Mouse (Mus musculus): Measurements from ENCODE around the gene Rnf208. TPM values are rescaled to one million over a fixed set of nuclear protein-coding genes. Genes with fewer than 3 reads are reported as not detected.

Rnf208 gene
- total RNA-seq, 2 experiments from 2014 or later: 1.3 TPM

DNA sequence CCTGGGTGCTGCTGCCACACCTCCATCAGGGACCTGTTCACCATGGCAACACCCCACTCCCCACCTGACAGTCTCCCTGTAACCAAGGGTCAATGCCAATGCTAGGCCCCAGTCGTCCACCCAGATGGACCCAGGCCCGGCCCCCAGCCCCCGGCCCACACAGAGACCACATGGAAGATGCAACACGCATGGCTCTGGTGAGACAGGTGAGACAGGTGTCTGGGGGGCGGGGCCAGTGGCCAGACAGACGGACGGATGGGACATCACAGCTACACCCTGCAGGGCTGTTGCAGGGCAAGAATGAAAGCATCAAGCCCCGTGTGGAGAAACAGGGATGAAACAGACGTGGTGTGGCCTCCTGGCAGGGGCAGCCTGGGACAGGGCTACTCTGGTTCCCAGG lies 51.7 kb downstream of the Rnf208 start:
- intact Hi-C loops (cut with DNase I): loop anchor here (2.0 kb wide), 1 partner anchor 65 kb away; no protein-coding TSS in a partner anchor
- DNase-seq: no peak

Other genes with a start within 250 kb of the Rnf208 start
- 10 to 100 TPM; 37.5 to 39.1 TPM for gene Nsmf, start 187.9 kb upstream of the Rnf208 start, total RNA-seq (2021)
- gene Entpd8, start 162.0 kb upstream of the Rnf208 start, total RNA-seq (2021): not detected
- not detected for gene Noxa1, start 147.1 kb upstream of the Rnf208 start, total RNA-seq (2021)
- 10 to 100 TPM; 23.9 to 25.1 TPM for gene Nrarp, start 61.5 kb upstream of the Rnf208 start, total RNA-seq (2021)
- 1 to 10 TPM; 5.6 to 6.5 TPM for gene Tor4a, start 45.4 kb upstream of the Rnf208 start, total RNA-seq (2021)
- gene Nelfb, start 30.8 kb upstream of the Rnf208 start, total RNA-seq (2021): 10 to 100 TPM; 40.7 to 46.0 TPM
- not detected for gene Stpg3, start 27.6 kb upstream of the Rnf208 start, total RNA-seq (2021)
- not detected for gene Fam166a, start 23.5 kb upstream of the Rnf208 start, total RNA-seq (2021)
- gene Tubb4b, start 17.6 kb upstream of the Rnf208 start, total RNA-seq (2021): 100 to 1,000 TPM; 258 to 286 TPM
- not detected for gene Slc34a3, start 7.9 kb upstream of the Rnf208 start, total RNA-seq (2021)
- not detected for gene Rnf224, start 5.5 kb upstream of the Rnf208 start, total RNA-seq (2021)
- gene Cysrt1, start 197 bp downstream of the Rnf208 start, total RNA-seq (2021): not detected
- 1 to 10 TPM; 1.4 to 1.7 TPM for gene AL732309.1, start 4.6 kb downstream of the Rnf208 start, total RNA-seq (2021)
- 10 to 100 TPM; 16.4 to 18.2 TPM for gene Tmem203, start 13.2 kb downstream of the Rnf208 start, total RNA-seq (2021)
- 1 to 10 TPM; 5.0 to 7.5 TPM for gene Tprn, start 20.4 kb downstream of the Rnf208 start, total RNA-seq (2021)
- 10 to 100 TPM; 49.4 to 55.2 TPM for gene Ssna1, start 30.2 kb downstream of the Rnf208 start, total RNA-seq (2021)
- gene Anapc2, start 30.2 kb downstream of the Rnf208 start, total RNA-seq (2021): 10 to 100 TPM; 48.6 to 54.0 TPM
- gene Tmem210, start 45.9 kb downstream of the Rnf208 start, total RNA-seq (2021): not detected
- not detected for gene Lrrc26, start 47.7 kb downstream of the Rnf208 start, total RNA-seq (2021)
- gene Grin1, start 76.9 kb downstream of the Rnf208 start, total RNA-seq (2021): not detected
- 10 to 100 TPM; 28.2 TPM for gene Man1b1, start 90.1 kb downstream of the Rnf208 start, total RNA-seq (2021)
- gene Dpp7, start 114.1 kb downstream of the Rnf208 start, total RNA-seq (2021): 1 to 10 TPM; 3.6 to 3.8 TPM
- 1 to 10 TPM; 7.1 to 9.4 TPM for gene Uap1l1, start 123.4 kb downstream of the Rnf208 start, total RNA-seq (2021)
- gene Sapcd2, start 130.1 kb downstream of the Rnf208 start, total RNA-seq (2021): 1 to 10 TPM; 2.8 to 4.7 TPM
- gene Entpd2, start 153.6 kb downstream of the Rnf208 start, total RNA-seq (2021): 10 to 100 TPM; 14.9 to 17.2 TPM
- gene Npdc1, start 157.1 kb downstream of the Rnf208 start, total RNA-seq (2021): 10 to 100 TPM; 37.9 to 39.7 TPM
- under 1 TPM in 1 of 2 experiments, not detected in 1; 0.12 TPM for gene Fut7, start 181.0 kb downstream of the Rnf208 start, total RNA-seq (2021)
- gene Abca2, start 186.4 kb downstream of the Rnf208 start, total RNA-seq (2021): 10 to 100 TPM; 21.2 to 21.9 TPM
- gene Clic3, start 214.6 kb downstream of the Rnf208 start, total RNA-seq (2021): 1 to 10 TPM; 3.3 to 3.7 TPM
- gene Paxx, start 218.8 kb downstream of the Rnf208 start, total RNA-seq (2021): 10 to 100 TPM; 33.3 to 39.5 TPM
- 100 to 1,000 TPM in 1 of 2 experiments, 10 to 100 TPM in 1; 75.1 to 110 TPM for gene Ptgds, start 227.8 kb downstream of the Rnf208 start, total RNA-seq (2021)

All from heart, postnatal 10 days (tissue).